19 mouse cellular contexts compared by ENCODE assay signal in the genomic region with DNA sequence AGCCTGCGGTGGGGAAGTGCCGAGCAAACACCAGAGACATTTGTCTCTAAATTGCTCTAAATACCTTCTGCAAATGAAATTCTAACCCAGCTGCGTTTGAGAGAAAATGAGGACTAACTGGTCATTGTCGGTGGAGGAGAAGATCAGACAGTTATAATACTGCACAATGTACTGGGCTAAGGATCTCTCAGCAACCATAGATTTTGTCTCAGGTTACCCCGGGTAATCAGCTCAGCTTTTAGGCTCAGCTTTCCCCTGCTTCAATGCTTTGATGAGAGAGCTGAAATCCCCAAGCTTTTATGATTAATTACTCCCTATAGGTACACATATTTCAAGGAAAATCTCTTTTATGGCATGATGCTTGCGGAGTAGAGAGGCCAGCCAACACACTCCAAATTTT. TPM values are rescaled to one million over a fixed set of nuclear protein-coding genes. Genes with fewer than 3 reads are reported as not detected.
DNase-seq lines count a peak whose midpoint lies in the region; ATAC-seq and TF ChIP-seq lines count a peak whose summit lies in the region.
"Had no signal": no experiment of that assay in that cellular context is flagged by ENCODE, and none has a peak within 500 bp of the region (broad histone marks: within the 10 kb centered on the region; RNA-seq: fewer than 3 reads in every experiment).

No protein-coding gene starts in this region.

- ATAC-seq in hindbrain, postnatal 0 days, result no peak
- no peak for ATAC-seq in embryonic facial prominence, embryonic 12.5 days (ENCODE audit: insufficient number of reproducible peaks, insufficient read depth, low FRiP score, low TSS enrichment)
- no peak for ATAC-seq in hindbrain, embryonic 12.5 days (ENCODE audit: low FRiP score)
- no peak for ATAC-seq in midbrain, embryonic 14.5 days (ENCODE audit: low FRiP score, low TSS enrichment)
- ATAC-seq in inflammation-experienced regulatory T-cells, adult 6 months, result no peak
- ATAC-seq: intestine, postnatal 0 days; lung, postnatal 0 days had no signal

- WGBS in hindbrain, embryonic 10.5 days, result 76% methylated on average over 6 of the region's 6 CpGs
- WGBS in hindbrain, postnatal 0 days, result 49% methylated on average over 6 of the region's 6 CpGs
- WGBS in embryonic facial prominence, embryonic 12.5 days, result 37% methylated on average over 6 of the region's 6 CpGs
- WGBS in hindbrain, embryonic 12.5 days, result 61% methylated on average over 6 of the region's 6 CpGs
- 37% methylated on average over 6 of the region's 6 CpGs for WGBS in midbrain, embryonic 14.5 days

- H3K27ac ChIP-seq in hindbrain, embryonic 10.5 days, result peak overlapping the region; percentile 73; the same call in 1 of the 2 replicates
- H3K27ac ChIP-seq in hindbrain, postnatal 0 days, result no peak overlapping the region
- peak overlapping the region; percentile 32; the same call in 1 of the 2 replicates for H3K27ac ChIP-seq in embryonic facial prominence, embryonic 12.5 days
- H3K27ac ChIP-seq in hindbrain, embryonic 12.5 days, result peak overlapping the region; percentile 58
- peak overlapping the region; percentile 66 for H3K27ac ChIP-seq in midbrain, embryonic 14.5 days (replicated peaks; ENCODE audit: low read depth, low read length)
- H3K27ac ChIP-seq: embryonic facial prominence, embryonic 15.5 days; heart, adult 2 months; stomach, postnatal 0 days had no signal

- H3K4me1 ChIP-seq in hindbrain, embryonic 10.5 days (replicated peaks), result peaks cover 54% of the 10 kb centered on the region
- H3K4me1 ChIP-seq in hindbrain, postnatal 0 days (ENCODE audit: insufficient read depth, low read length), result no peaks in the 10 kb centered on the region
- peaks cover 22% of the 10 kb centered on the region for H3K4me1 ChIP-seq in embryonic facial prominence, embryonic 12.5 days
- H3K4me1 ChIP-seq in hindbrain, embryonic 12.5 days, result peaks cover 38% of the 10 kb centered on the region
- H3K4me1 ChIP-seq in midbrain, embryonic 14.5 days (ENCODE audit: control insufficient read depth, insufficient read depth, low read length), result peaks cover 19% of the 10 kb centered on the region; the same call in 1 of the 2 replicates

- no peak for TF ChIP-seq CTCF in hindbrain, postnatal 0 days (IDR thresholded peaks at IDR 0.05; ENCODE audit: low read depth)

- H3K9me3 ChIP-seq in hindbrain, embryonic 10.5 days, result no peaks in the 10 kb centered on the region
- no peaks in the 10 kb centered on the region for H3K9me3 ChIP-seq in hindbrain, postnatal 0 days (ENCODE audit: low read length)
- H3K9me3 ChIP-seq in embryonic facial prominence, embryonic 12.5 days, result no peaks in the 10 kb centered on the region
- H3K9me3 ChIP-seq in hindbrain, embryonic 12.5 days (replicated peaks), result no peaks in the 10 kb centered on the region
- no peaks in the 10 kb centered on the region for H3K9me3 ChIP-seq in midbrain, embryonic 14.5 days (ENCODE audit: control insufficient read depth, low read length)
- H3K9me3 ChIP-seq: embryonic facial prominence, embryonic 15.5 days; heart, embryonic 15.5 days had no signal

- no peaks in the 10 kb centered on the region for H3K27me3 ChIP-seq in hindbrain, embryonic 10.5 days (ENCODE audit: insufficient read depth, poor library complexity, severe bottlenecking)
- H3K27me3 ChIP-seq in hindbrain, postnatal 0 days (ENCODE audit: insufficient read depth, low read length), result no peaks in the 10 kb centered on the region
- no peaks in the 10 kb centered on the region for H3K27me3 ChIP-seq in embryonic facial prominence, embryonic 12.5 days
- no peaks in the 10 kb centered on the region for H3K27me3 ChIP-seq in hindbrain, embryonic 12.5 days
- H3K27me3 ChIP-seq in midbrain, embryonic 14.5 days (ENCODE audit: control insufficient read depth, insufficient read depth, low read length), result no peaks in the 10 kb centered on the region
- H3K27me3 ChIP-seq: embryonic facial prominence, embryonic 15.5 days; heart, embryonic 15.5 days had no signal

- H3K4me2 ChIP-seq in hindbrain, postnatal 0 days (ENCODE audit: low read depth, low read length), result no peak overlapping the region
- H3K4me2 ChIP-seq in embryonic facial prominence, embryonic 12.5 days (replicated peaks), result no peak overlapping the region
- no peak overlapping the region for H3K4me2 ChIP-seq in hindbrain, embryonic 12.5 days (replicated peaks)
- no peak overlapping the region for H3K4me2 ChIP-seq in midbrain, embryonic 14.5 days (ENCODE audit: low read length)
- H3K4me2 ChIP-seq: embryonic facial prominence, embryonic 15.5 days; heart, embryonic 15.5 days had no signal

- no peak overlapping the region for H3K4me3 ChIP-seq in hindbrain, embryonic 10.5 days
- no peak overlapping the region for H3K4me3 ChIP-seq in hindbrain, postnatal 0 days (ENCODE audit: low read length)
- no peak overlapping the region for H3K4me3 ChIP-seq in embryonic facial prominence, embryonic 12.5 days
- no peak overlapping the region for H3K4me3 ChIP-seq in hindbrain, embryonic 12.5 days
- no peak overlapping the region for H3K4me3 ChIP-seq in midbrain, embryonic 14.5 days (replicated peaks; ENCODE audit: low read depth, low read length)
- H3K4me3 ChIP-seq: embryonic facial prominence, embryonic 15.5 days; heart, adult 2 months; heart, embryonic 15.5 days had no signal

- no peak for DNase-seq in hindbrain, embryonic 10.5 days (ENCODE audit: low spot score)
- DNase-seq in hindbrain, postnatal 0 days (ENCODE audit: low spot score), result no peak
- DNase-seq in midbrain, embryonic 14.5 days, result peak; percentile 35
- DNase-seq in left cerebral cortex, adult 9 months (ENCODE audit: low spot score in 2 of 2), result no peak
- DNase-seq: B cell, adult 2 months; cerebellum, adult 9-10 months; gastrocnemius, postnatal 25 days; heart, adult 2 months; heart, postnatal 4 days; liver; right cerebral cortex, postnatal 4 days had no signal

- H3K9ac ChIP-seq in hindbrain, postnatal 0 days (replicated peaks; ENCODE audit: low read length), result no peak overlapping the region
- H3K9ac ChIP-seq in embryonic facial prominence, embryonic 12.5 days, result no peak overlapping the region
- H3K9ac ChIP-seq in hindbrain, embryonic 12.5 days, result no peak overlapping the region
- H3K9ac ChIP-seq in midbrain, embryonic 14.5 days (replicated peaks; ENCODE audit: low read length), result no peak overlapping the region
- H3K9ac ChIP-seq: embryonic facial prominence, embryonic 15.5 days; heart, embryonic 15.5 days had no signal

- H3K36me3 ChIP-seq in hindbrain, embryonic 10.5 days, result peaks cover 7% of the 10 kb centered on the region; the same call in 1 of the 2 replicates
- no peaks in the 10 kb centered on the region for H3K36me3 ChIP-seq in hindbrain, postnatal 0 days (ENCODE audit: insufficient read depth, low read length)
- H3K36me3 ChIP-seq in embryonic facial prominence, embryonic 12.5 days, result no peaks in the 10 kb centered on the region
- no peaks in the 10 kb centered on the region for H3K36me3 ChIP-seq in hindbrain, embryonic 12.5 days
- H3K36me3 ChIP-seq in midbrain, embryonic 14.5 days (ENCODE audit: control insufficient read depth, insufficient read depth, low read length), result no peaks in the 10 kb centered on the region
- H3K36me3 ChIP-seq: embryonic facial prominence, embryonic 15.5 days; heart, embryonic 15.5 days had no signal

RNA-seq across cellular contexts. Expression of a gene that starts 59.4 kb away (rescaled TPM):
- 60.4 and 60.8 TPM in 2 replicates for polyA plus RNA-seq in hindbrain, embryonic 10.5 days (2016; fragmentation: Nextera tagmentation; extraction: Ambion mirVana)
- total RNA-seq in hindbrain, postnatal 0 days (2014; rRNA removed), result 70.4 and 81.7 TPM in 2 replicates
- polyA plus RNA-seq in hindbrain, postnatal 0 days (2015; fragmentation: Nextera tagmentation; extraction: Ambion mirVana), result 62.1 and 62.9 TPM in 2 replicates
- polyA plus RNA-seq in embryonic facial prominence, embryonic 12.5 days (2016; fragmentation: Nextera tagmentation; extraction: Ambion mirVana), result 54.1 and 55.0 TPM in 2 replicates
- polyA plus RNA-seq in hindbrain, embryonic 12.5 days (2016; fragmentation: Nextera tagmentation; extraction: Ambion mirVana), result 49.4 and 55.5 TPM in 2 replicates
- 46.0 and 47.3 TPM in 2 replicates for polyA plus RNA-seq in midbrain, embryonic 14.5 days (2014; fragmentation: Nextera tagmentation; extraction: Ambion mirVana)
- polyA plus RNA-seq in inflammation-experienced regulatory T-cells, adult 6 months (2017; shearing (Covaris generic)), result 10 to 100 TPM; 13.0 to 18.4 (median 14.2) TPM
